Mouse (Mus musculus) fibroblast of lung, adult 2 months (primary cell): ENCODE measurements around the gene Arhgef10l.
A peak's percentile ranks its signal among the peaks of the same experiment; 100 is the strongest.

Source experiments
- DNase-seq: peaks from one replicate; pipeline ENCODE4 v3.0.0-alpha.2; 2011; ENCODE audit warnings: low read depth

The Arhgef10l gene

DNA sequence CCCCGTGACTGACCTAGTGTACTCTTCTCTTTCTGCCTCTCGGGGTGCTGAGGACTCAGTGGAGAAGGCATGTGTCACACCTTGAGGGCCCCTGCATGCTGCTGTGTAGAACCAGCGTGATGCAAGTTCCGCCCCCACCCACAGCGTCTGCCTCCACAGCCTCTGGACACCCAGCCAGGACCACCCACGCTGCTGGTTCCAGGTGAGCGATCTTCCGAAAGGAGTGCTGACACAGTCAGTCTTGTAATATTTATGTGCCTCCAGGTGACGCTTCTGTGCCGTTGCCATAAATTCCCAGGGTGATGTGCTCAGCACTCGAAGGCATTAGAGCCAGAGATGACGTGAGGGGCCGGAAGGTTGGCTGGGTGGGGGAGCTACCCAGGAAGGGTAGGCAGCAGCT, 140.9 kb downstream of the Arhgef10l start:
- DNase-seq, result no peak

DNA sequence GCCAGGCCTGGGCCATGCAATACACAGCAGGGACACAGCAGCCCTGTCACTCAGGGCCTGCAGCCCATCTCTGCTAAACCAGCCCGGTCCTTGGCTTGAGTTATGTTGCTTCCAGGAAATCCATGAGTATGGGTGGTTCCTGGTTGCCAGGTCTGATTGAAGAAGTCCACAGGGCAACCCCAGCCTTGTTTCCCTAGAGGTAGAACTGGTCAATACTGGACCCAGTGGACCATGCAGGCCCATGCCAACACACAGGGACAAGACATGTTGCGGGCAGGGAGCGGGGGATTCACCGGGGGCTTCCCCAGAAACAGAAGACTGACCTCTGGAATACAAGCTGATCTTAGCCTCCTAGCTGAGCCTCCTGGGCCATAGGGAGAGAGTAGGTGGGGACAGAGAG, 142.9 kb downstream of the Arhgef10l start:
- no peak for DNase-seq

DNA sequence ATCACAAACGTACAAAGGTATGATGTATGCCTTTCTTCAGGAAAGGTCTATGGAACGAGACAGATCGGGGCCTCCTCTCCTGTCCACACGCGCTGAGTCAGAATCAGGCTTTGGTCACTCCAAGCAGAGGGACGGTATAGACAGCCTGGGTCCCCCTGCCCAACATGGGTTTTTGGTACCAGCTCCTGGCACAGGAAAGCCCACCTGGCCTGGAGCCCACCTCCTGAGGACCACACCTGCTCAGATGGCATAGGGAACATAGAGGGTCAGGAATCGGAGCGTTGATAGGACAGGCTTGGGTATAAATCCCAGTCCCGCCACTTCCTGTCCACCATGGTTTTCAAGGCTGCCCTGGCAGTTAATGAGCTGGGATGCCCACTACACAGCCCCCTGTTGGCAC, 145.1 kb downstream of the Arhgef10l start:
- DNase-seq, result no peak

DNA sequence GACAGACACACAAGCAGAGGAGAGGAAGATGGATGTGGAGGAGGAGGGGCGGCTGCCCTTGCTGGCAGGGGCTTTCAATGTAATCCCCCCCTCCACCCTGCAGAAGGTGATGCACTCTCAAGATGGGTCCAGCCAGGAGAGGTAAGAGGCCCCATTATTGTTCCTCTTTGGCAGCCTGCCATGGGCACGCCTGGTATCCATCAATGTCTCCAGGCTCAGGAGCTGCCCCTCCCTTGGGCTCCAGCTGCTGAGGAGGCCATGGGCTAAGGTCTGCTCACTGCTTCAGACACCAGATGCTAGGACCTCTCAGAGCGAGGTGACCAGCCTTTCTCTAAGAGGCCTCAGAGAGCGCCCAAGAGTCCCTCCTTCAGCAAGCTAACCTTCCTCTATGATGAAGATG, 152.0 kb downstream of the Arhgef10l start:
- no peak for DNase-seq

DNA sequence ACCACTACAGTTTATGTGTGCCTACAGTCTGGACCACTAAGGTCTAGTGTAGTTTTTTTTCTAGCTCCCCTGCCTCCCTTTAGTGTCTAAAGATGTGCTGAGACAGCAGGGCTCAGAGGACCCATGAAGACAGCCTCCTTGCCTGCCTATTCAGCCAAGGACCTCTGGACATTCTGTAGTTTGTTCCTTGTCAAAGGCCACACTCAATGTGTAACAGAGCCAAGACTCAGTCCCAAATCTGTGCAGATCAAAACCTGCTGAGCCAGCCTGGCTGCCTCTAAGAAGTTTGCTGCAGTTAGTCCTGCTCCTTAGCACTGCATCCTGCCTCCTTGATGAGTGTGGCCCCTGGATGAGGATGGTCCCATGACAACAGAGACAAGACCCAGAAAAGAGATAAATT, 156.0 kb downstream of the Arhgef10l start:
- DNase-seq, result no peak

DNA sequence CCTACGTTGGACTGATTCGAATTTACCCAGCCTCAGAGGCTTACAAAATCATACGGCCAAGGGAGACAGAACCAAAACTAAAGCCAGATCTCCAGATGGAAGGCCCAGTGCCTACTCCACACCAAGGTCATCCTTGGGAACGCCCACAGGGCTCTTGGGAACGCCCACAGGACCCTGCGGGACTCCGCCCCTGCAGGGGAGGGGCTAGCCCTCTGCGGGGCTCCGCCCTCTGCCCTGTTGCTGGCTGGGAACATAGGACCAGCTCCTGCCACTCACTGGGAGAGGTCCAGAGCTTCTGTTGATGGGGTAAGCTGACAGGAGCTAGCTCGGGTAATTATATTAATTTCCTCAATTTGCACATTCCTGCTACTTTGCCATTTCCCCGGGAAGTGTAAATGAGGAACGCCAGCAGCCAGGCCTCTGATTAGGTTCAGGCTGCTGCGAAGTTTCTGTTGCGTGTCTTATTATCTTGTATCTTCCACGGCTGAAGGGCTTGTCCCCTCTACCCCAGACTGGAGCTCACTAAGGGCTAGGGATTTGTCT, 158.6 kb downstream of the Arhgef10l start:
- DNase-seq, result no peak

DNA sequence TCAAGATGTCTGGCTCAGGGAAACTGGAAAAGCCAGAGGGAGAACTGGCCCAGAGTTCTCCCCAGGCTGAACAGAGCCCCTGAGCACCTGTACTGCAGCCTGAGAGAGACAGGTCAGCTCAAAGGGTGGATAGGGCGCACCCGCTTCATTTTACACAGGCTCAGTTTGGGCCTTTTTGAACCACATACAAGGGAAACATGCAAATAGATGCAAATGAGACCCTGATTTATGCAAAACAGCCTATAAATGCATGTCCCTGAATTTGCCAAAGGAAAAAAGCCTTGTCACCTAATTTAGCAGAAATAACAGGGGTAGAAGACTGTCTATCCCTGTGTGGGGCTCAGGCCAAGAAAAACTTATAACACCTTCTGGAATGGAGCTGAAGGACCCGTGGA, 160.2 kb downstream of the Arhgef10l start:
- DNase-seq, result no peak

DNA sequence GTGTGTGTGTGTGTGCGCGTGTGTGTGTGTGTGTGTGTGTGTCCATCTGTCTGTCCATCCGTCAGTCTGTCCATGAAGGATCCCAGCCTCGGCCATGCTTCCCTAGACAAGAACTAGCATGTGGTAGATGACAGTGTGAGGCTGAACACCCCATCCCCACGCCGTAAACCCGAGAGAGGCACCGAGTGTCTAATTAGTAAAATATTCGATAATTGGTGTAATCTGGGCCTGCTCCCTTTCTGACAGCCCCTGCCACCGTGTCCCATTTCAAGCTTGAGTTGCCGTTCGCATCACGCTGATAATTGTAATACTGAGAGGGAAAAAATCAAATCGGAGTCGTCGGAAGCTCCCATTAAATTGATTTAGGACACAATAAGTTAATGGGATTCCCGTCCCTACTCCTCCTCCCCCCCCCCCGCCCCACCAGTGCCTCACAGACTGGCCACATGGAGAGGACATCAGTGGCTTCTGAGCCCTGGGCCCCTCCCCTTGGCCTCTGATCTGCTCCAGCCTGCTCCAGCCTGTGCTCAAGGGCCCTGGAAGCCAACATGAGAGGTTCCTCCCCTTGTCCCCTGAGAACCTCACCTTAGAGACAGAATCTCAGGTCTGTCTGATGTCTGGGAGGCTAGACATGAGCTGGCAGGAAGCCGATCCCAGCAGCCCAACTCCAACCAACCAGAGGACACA, 160.7 kb downstream of the Arhgef10l start:
- no peak for DNase-seq

DNA sequence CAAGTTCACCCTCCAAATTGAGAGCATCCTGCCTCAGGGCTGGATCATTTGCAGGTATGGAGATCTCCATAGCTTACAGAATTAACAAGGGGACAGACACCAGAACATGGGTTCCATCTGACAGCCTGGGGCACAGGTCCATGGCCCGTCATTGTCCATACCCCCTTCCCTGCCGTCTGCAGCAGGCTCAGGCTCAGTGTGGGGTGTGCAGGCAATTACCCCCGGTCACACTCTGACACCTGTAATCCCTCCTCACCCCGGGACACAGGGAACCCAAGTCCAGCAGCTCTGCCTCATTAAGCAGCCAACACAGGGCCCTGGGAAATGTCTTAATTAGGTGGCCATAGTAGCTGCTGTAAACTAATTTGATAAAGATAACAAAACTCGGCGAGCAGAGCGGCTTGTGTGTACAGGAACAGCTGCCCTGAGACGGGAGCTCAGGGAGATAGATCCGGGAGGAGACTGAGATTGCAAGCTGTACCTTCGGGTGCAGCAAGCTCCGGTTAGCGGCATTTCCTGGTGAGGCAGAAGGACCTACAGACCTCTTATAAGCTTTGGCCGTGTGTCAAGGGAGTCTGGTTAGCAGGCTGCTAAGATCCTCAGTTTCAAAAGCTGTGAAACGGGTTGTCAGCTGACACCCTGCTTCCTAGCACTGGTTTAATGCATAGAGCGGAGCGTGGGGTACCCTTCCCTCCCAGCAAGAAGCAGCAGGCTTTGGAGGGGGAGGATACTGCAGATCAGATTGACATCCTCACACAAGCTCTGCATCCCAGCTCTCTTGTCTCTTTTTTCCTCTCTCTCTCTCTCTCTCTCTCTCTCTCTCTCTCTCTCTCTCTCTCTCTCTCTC, 161.5 kb downstream of the Arhgef10l start:
- no peak for DNase-seq

DNA sequence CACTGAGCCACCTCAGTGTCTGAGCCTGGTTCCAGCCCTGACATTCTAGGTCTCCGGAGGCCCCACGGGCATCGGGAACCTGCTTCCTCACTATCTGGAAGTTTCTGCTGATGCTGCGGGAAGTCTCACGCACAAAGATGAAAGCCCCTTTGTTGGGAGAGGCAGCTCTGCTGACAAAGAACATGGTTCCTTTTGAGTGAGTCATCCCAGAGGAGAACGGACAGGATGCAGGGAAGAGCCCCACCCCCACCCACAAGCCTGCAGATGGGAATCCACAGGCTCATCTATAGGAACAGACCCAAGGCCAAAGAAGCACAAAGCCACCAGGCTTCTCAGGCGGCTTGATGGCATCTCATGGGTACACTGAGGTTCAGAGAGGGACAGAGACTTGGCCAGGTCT, 165.0 kb downstream of the Arhgef10l start:
- peak; percentile 9 for DNase-seq

DNA sequence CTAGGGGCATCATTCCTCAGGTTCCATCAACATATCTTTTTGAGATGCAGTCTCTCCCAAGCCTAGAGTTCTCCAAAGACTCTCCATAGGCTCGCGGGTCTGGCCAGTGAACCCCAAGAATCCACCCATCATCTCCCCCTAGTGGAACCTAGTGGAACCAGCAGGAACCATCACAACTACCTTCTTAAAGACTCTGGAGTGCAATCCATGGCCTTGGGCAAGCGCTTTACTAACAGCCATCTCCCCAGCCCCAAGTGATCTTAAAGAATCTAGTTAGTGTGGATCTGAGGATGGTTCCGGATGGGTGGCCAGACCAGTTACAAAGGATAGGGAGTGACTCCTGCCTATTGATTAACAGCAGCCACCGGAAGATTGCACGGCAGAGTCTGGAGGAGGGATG, 166.2 kb downstream of the Arhgef10l start:
- no peak for DNase-seq

DNA sequence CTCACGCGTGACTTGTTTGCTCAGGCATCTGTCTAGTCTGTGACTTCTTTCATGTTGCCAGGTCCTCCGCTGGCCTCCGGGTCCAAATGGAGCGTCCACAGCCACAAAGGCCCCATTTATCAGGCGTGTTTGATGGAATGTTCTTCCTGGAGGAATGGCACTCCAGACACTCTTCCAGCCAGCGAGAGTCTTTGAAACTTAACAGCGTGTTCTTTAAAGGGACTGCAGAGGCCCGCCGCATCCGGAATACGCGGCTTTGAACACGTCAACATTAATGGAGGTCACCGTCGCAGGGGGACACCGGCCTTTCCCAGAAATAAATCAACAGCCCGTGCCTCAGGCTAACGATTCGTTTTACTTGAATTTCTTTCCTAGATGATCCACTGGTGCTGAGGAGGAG, 168.6 kb downstream of the Arhgef10l start:
- DNase-seq, result no peak

DNA sequence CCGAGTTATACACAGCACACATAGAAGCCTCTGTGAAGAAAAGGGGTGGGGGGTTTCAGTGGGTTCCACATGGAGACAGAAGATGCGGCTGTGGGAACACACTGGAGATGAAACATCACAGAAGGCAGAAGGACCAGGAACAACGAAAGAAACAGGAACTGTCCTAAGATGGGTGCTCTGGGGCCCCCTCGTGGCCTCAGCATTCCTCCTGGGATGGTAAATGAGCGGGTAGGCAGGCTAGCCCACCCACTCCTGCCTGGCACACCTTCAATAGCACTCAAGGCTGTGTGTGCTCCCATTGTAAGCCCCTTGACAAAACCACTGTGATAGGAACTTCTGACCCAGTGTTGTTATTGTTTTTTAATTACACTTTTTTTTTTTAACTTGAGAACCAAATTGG, 174.3 kb downstream of the Arhgef10l start:
- no peak for DNase-seq

DNA sequence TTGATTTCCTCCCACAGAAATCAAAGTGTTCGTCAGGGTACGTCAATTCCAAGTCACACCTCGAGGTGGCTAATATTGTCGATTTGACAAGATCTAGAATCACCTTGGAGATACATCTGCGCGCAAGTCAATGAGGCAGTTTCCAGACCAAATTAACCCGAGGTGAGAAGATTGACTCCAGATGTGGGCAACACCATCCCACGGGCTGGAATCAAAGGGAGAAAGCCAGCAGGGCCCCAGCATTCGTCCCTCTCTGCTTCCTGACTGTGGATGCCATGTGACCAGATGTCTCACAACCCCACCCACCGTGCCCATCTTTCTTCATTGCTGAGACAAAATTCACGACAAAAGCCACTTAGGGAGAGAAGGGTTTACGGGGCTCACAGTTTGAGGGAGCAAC, 180.4 kb downstream of the Arhgef10l start:
- no peak for DNase-seq

DNA sequence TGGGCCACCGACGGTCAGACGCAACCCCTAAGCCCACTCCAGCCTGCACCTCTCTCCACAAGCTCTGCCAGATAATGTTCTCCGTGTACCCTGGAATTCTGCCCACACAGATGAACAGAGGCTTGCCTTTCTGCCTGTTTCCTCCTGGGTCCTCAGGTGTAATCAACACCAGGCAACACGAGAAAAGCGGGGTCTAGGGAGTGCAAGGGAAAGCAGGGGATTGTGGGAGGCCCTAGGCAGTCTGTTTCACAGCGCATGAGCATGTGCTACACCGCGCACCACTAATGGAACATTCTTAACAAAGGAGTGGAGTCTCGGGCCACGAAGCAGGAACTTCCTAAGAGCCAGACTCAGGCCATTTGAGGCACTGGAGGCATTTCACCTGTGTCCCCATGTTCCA, 182.7 kb downstream of the Arhgef10l start:
- no peak for DNase-seq

DNA sequence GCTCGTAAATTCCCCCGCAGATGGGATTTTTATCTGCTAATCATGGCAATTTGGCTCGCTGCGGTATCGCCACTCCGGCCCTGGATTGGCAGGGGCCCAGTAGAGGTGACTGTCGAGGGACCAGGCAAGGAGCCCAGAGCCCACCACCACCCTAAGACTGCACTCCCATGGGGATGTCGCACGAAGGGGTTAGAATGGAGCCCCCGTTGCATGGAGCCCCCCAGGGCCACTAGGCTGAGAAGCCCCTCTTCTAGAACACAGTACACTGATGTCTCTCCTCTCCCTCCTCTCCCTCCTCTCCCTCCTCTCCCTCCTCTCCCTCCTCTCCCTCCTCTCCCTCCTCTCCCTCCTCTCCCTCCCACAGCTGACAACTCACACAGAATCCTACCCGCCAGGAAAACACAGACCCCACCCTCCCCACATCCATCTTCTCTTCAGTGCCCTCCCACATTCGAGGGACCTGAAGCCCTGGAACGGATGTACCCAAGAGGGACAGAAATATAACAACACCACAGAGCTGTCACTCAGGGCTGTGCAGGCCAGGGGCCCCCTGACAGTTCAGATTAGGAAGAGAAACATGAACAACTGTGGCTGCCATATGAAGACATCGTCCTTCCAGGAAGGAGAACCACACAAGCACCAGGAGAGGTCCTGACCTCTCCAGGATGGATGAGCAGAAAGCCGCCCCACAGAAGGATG, 185.3 kb downstream of the Arhgef10l start:
- DNase-seq, result no peak

DNA sequence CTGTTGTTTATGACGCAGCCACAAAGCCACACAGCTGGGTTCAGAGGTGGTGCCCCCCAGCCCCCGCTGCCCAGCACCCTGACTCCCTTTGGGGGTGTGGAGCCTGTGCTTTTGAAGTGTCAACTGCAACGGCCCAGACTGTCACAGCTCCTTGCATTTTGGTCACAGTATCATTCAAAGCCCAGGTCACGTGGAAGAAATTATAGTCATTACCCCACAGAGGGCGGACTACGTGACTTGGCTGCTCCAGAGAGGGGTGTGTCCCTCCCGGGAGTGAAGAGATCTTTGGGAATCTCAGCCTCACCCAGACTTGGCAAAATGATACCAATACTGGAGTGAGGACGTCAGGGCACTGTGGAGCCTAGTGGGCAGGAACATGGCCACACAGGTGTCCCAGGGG, 190.6 kb downstream of the Arhgef10l start:
- DNase-seq, result peak; percentile 12

DNA sequence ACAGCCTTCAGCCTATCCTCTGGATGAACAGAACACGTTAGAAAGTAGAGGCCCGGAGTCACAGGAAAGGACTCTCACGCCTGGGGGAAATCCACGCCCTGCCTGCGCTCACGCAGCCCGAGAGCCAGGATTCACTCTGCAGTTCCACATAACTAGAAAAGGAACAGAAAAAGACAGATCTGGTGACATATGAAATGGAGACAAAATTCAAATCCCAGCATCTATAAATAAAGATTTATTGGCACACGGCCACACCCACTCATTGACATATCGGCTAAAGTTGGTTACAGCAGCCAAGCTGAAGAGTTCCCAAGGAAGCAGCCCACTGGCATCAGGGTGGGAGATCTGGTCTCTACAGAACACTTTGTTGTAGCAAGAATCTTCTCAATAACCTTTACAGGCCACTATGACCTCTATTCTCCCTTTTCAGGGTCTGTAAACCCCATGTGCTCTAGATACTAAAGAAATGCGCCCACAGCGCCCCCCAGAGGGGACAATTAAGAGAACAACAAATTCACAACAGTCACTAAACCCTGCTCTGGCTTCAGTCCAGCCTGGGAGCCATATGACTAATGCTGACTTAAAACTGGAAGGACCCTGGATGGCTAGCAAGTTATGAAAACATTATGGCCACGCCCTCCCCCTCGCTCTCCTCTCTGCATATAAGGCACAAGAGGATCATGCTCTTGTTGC, 195.9 kb downstream of the Arhgef10l start:
- no peak for DNase-seq

DNA sequence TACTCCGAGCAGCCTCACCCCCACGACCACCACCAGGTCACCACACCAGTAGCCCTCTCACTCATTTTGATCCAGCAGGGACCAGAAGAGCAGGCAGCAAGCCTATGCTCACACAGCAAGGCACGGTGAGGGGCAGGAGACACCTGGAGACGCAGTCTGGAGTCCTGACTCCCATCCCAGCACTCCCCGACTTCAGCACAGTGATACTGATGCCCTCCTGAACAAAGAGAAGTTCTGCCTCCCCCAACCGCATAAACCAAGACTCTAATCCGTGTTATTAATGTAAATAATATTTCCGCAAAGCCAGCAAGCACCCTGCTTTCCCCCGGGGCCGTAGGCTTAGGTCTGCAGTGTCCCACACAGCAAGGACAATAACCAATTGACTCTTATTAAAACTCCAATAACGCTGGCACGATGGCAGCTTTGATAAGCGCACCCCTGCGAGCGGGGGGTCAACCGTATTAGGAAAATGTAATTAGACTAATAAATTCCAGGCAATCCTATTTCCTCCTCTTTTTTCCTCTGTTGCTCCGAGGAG, 198.5 kb downstream of the Arhgef10l start:
- DNase-seq, result no peak
